Mouse (Mus musculus) heart, embryonic 11.5 days (tissue): ENCODE data around the gene Cox20. TPM values are rescaled to one million over a fixed set of nuclear protein-coding genes. Genes with fewer than 3 reads are reported as not detected.

Experiments
- ATAC-seq: fragments of 200-750 bp; cut with Nextera tagmentation; replicated peaks from 2 replicates; pipeline ENCODE4 v1.8.0; 2017; ENCODE audit warnings: moderate library complexity; ENCODE audit not compliant: insufficient number of reproducible peaks, low FRiP score, low TSS enrichment
- H3K27ac ChIP-seq: fragments of 300-500 bp; sonication (generic); 2 replicates; pipeline ENCODE4 v1.5.1; 2014; ENCODE audit warnings: mild to moderate bottlenecking, low read depth, low read length
- H3K27me3 ChIP-seq: fragments of 300-500 bp; sonication (generic); 2 replicates; pipeline ENCODE4 v1.6.1; 2014; ENCODE audit warnings: mild to moderate bottlenecking, low read length, mixed read lengths; ENCODE audit not compliant: control insufficient read depth, insufficient read depth
- H3K36me3 ChIP-seq: fragments of 300-500 bp; sonication (generic); 2 replicates; pipeline ENCODE4 v1.6.1; 2014; ENCODE audit warnings: mild to moderate bottlenecking, low read length, moderate library complexity, mixed read lengths; ENCODE audit not compliant: control insufficient read depth, insufficient read depth
- H3K4me1 ChIP-seq: fragments of 300-500 bp; sonication (generic); 2 replicates; pipeline ENCODE4 v1.6.1; 2014; ENCODE audit warnings: low read length; ENCODE audit not compliant: control insufficient read depth, insufficient read depth
- H3K4me2 ChIP-seq: fragments of 300-500 bp; sonication (generic); 2 replicates; pipeline ENCODE4 v1.6.1; 2014; ENCODE audit warnings: mild to moderate bottlenecking, moderate library complexity
- H3K4me3 ChIP-seq: fragments of 300-500 bp; sonication (generic); 2 replicates; pipeline ENCODE4 v1.5.1; 2014; ENCODE audit warnings: low read depth, low read length
- H3K9ac ChIP-seq: fragments of 300-500 bp; sonication (generic); 2 replicates; pipeline ENCODE4 v1.6.1; 2014; ENCODE audit warnings: mild to moderate bottlenecking, low read depth, low read length, moderate library complexity
- H3K9me3 ChIP-seq: fragments of 300-500 bp; sonication (generic); replicated peaks from 2 replicates; pipeline ENCODE4 v1.6.1; 2016; ENCODE audit warnings: low read length; ENCODE audit not compliant: control insufficient read depth
- WGBS: fragments of 180-500 bp; shearing (Covaris S2); extraction: QIAGEN DNeasy Blood & Tissue Kit; methylation state at CpG from one replicate; pipeline ENCODE4 v1.1.7; 2014; ENCODE audit not compliant: insufficient replicate concordance; 5-methylcytosine and 5-hydroxymethylcytosine counted together
- polyA plus RNA-seq: library from polyadenylated mRNA; unstranded; fragments of >200 nt; fragmentation: Nextera tagmentation; extraction: Ambion mirVana; gene quantifications from 2 replicates; pipeline ENCODE4 v1.2.1, GENCODE M21; 2014

Gene Cox20
- polyA plus RNA-seq, 1 experiment from 2014 or later, result 178 TPM

GRCm38 (mm10) chr1:178351643-178352042, 32.7 kb downstream of the Cox20 start:
- Histone ChIP-seq H3K27ac (no peak overlapping the region), H3K27me3 (no peaks in the 10 kb centered on the region), H3K4me2 (no peak overlapping the region), H3K36me3 (no peaks in the 10 kb centered on the region), H3K9ac (no peak overlapping the region), H3K4me1 (no peaks in the 10 kb centered on the region), H3K9me3 (no peaks in the 10 kb centered on the region), H3K4me3 (no peak overlapping the region)
- no peak for ATAC-seq

- Histone ChIP-seq H3K4me3 (no peak overlapping the region), H3K27me3 (no peaks in the 10 kb centered on the region), H3K4me2 (no peak overlapping the region), H3K27ac (no peak overlapping the region), H3K9me3 (no peaks in the 10 kb centered on the region), H3K9ac (no peak overlapping the region), H3K36me3 (no peaks in the 10 kb centered on the region), H3K4me1 (no peaks in the 10 kb centered on the region)
- no peak for ATAC-seq
- 46% methylated on average over 3 of the region's 3 CpGs for WGBS
Observed at GRCm38 (mm10) chr1:178354576-178354975, 35.6 kb downstream of the Cox20 start.

DNA sequence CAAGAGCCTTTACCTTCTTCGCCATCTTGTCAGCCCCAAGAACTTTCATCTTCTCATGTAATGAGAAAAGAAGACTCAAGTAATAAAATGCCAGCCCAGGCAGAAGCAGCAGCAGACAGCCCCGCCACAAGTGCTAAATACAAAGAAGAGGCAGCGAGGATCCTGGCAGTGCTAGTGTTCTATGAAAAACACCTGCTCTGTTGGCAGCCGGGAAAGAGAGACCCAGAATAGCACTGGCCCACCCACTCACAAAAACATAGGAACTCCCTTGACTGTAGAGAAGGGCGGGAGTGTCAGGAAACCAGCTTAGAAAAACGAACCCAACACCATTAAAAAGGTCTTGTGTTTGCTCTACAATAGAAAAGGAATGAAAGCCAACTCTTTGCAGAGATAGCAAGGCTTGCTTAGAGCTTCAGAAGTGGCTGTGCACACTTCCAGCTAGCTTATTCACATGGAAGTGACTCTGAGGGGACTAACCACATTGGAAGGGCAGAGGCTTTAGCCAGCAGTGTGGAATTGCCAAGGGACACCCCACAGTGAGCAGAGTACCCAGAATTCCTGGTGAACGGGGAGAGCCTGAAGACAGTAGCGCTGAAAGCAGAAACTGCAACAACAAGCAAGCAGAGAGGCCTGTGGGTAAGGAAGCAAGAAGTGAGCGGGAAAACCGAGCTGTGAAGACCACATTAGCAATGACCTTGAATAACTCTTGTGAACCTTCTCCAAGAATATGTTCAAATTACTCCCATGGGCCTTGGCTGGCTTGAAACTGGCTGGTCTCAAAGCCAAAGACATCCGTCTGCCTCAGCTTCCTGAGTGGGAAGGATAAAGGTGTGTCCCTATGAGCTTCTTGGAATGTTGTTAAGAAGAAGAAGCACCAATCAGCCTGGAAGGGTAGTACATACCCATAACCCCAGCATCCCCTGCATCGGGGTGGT, 39.1 kb downstream of the Cox20 start:
- no peak for ATAC-seq
- H3K27me3 ChIP-seq, result no peaks in the 10 kb centered on the region
- no peaks in the 10 kb centered on the region for H3K4me1 ChIP-seq
- 65% methylated on average over 12 of the region's 12 CpGs for WGBS
- no peak overlapping the region for H3K4me3 ChIP-seq
- H3K27ac ChIP-seq, result no peak overlapping the region
- H3K9ac ChIP-seq, result no peak overlapping the region
- no peaks in the 10 kb centered on the region for H3K36me3 ChIP-seq
- no peak overlapping the region for H3K4me2 ChIP-seq
- H3K9me3 ChIP-seq, result no peaks in the 10 kb centered on the region

DNA sequence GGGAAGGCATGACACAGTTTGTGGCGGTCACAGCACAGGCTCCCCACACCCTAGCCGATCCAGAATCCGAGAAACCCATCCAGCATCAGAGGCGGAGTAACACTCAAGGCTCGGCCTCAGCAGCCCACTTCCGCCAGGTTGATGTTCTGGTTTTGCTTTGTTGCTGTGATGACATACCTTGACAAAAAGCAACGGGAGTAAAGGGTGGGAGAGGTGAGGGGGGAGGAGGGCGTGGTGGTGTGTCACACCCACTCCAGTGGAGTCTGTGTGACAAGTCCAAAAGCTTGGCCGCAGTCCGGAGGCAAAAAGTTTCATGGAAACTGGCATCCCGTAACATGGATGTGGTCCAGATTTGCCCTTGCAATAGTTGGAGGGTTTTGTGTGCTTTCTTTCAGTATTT, 41.3 kb downstream of the Cox20 start:
- H3K4me1 ChIP-seq, result no peaks in the 10 kb centered on the region
- no peak overlapping the region for H3K27ac ChIP-seq
- no peaks in the 10 kb centered on the region for H3K9me3 ChIP-seq
- no peak overlapping the region for H3K4me2 ChIP-seq
- no peak overlapping the region for H3K4me3 ChIP-seq
- 77% methylated on average over 11 of the region's 11 CpGs for WGBS
- H3K36me3 ChIP-seq, result no peaks in the 10 kb centered on the region
- no peak overlapping the region for H3K9ac ChIP-seq
- H3K27me3 ChIP-seq, result no peaks in the 10 kb centered on the region
- no peak for ATAC-seq

- Histone ChIP-seq H3K27me3 (no peaks in the 10 kb centered on the region), H3K4me3 (no peak overlapping the region), H3K9me3 (no peaks in the 10 kb centered on the region), H3K36me3 (no peaks in the 10 kb centered on the region), H3K4me1 (no peaks in the 10 kb centered on the region), H3K9ac (no peak overlapping the region), H3K4me2 (no peak overlapping the region), H3K27ac (no peak overlapping the region)
- WGBS, result 86% methylated on average over 2 of the region's 2 CpGs
- ATAC-seq, result no peak
Observed at GRCm38 (mm10) chr1:178360702-178361101, 41.8 kb downstream of the Cox20 start.

DNA sequence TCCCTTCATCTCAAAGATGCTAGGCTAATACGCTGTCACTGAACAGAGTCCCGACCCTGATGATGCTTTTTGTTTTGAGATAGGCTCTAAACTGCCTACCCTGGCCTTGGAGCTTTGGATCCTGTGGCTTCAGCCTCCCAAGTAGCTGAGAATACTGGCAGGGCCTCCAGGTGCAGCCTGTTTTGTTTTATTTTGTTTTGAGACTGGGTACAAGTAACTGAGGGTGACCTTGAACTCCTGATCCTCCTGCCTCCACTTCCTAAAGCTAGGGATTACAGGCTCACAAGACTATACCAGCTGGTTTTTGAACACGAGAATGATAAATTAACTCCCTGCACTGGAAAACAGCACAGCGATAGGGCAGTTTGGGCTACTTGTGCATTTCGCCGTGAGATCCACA, 46.2 kb downstream of the Cox20 start:
- ATAC-seq, result no peak

GRCm38 (mm10) chr1:178368121-178368520, 49.2 kb downstream of the Cox20 start:
- Histone ChIP-seq H3K36me3 (no peaks in the 10 kb centered on the region), H3K9ac (peak overlapping the region; percentile 84), H3K27ac (peak overlapping the region; percentile 94), H3K4me1 (0 out of 2 replicates have a peak, but pooled peaks cover 6% of the 10 kb centered on the region), H3K27me3 (no peaks in the 10 kb centered on the region), H3K9me3 (no peaks in the 10 kb centered on the region), H3K4me3 (no peak overlapping the region), H3K4me2 (peak overlapping the region; percentile 86)
- WGBS, result 63% methylated on average over 6 of the region's 6 CpGs
- no peak for ATAC-seq

More for the DNA sequence above, 46.2 kb downstream of the Cox20 start:
- Histone ChIP-seq H3K27ac (no peak overlapping the region), H3K27me3 (no peaks in the 10 kb centered on the region), H3K4me3 (no peak overlapping the region), H3K4me2 (no peak overlapping the region), H3K4me1 (0 out of 2 replicates have a peak, but pooled peaks cover 6% of the 10 kb centered on the region), H3K9me3 (no peaks in the 10 kb centered on the region), H3K9ac (no peak overlapping the region), H3K36me3 (no peaks in the 10 kb centered on the region)
- 79% methylated on average over 6 of the region's 6 CpGs for WGBS

GRCm38 (mm10) chr1:178368548-178369271, 49.8 kb downstream of the Cox20 start:
- 0 out of 2 replicates have a peak, but pooled peaks cover 6% of the 10 kb centered on the region for H3K4me1 ChIP-seq
- peak overlapping the region; percentile 56 for H3K4me3 ChIP-seq
- H3K9me3 ChIP-seq, result no peaks in the 10 kb centered on the region
- peak overlapping the region; percentile 86 for H3K4me2 ChIP-seq
- peak; percentile 96 for ATAC-seq
- H3K9ac ChIP-seq, result peak overlapping the region; percentile 84
- no peaks in the 10 kb centered on the region for H3K36me3 ChIP-seq
- H3K27ac ChIP-seq, result peak overlapping the region; percentile 94
- 3% methylated on average over 36 of the region's 36 CpGs for WGBS
- H3K27me3 ChIP-seq, result no peaks in the 10 kb centered on the region
